Mouse (Mus musculus): Measurements from ENCODE around the gene Pdrg1.

DNA sequence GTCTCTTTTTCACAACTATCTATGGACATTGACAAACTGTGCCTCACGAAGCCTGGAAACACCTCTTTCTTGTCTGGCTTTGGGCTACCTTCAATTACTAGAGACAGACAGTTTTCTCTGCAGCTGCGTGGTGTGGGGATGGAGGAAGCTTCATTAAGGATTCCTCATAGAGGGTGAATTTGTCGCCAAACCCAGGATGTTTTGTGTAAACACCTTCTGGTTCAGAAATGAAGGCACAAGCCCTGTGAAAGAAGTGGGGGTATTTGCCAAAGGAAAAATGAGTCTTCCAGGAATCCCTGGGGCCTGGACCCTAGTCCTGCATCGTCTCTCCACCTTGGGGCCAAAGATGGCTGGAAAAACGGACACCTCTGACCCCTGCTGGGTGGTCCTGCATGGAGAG is 1.6 kb upstream of the Pdrg1 start:
- no peak for TF ChIP-seq POLR2A (IDR thresholded peaks at IDR 0.05; ENCODE audit: borderline replicate concordance, control insufficient read depth, low read depth, low read length)
- TF ChIP-seq CTCF (IDR thresholded peaks at IDR 0.05; ENCODE audit: control insufficient read depth, insufficient read depth, low read length), result no peak

Measured in bone marrow, adult 2 months (tissue).